Mouse (Mus musculus) gastrocnemius, postnatal 10 days (tissue): ENCODE measurements around the gene Phf11b. TPM values are rescaled to one million over a fixed set of nuclear protein-coding genes. Genes with fewer than 3 reads are reported as not detected.
"Not testable (repeated sequence)": the region's sequence is repeated elsewhere in the genome, so short reads cannot be mapped to it uniquely, and the experiment has no call there.

Experiments
- DNase-seq: peaks from one replicate; pipeline ENCODE4 v3.0.0; 2021; ENCODE audit warnings: mixed read lengths
- long read RNA-seq, 2 experiments: library from polyadenylated mRNA; stranded (forward); transcript quantifications; one replicate each; pipeline ENCODE4 v2.0.0; 2021
- total RNA-seq, 2 experiments: library from RNA; stranded (reverse); gene quantifications; 2 replicates each; pipeline ENCODE4 v1.2.3; 2021

Gene Phf11b
- under 1 TPM in 1 of 2 experiments, not detected in 1; 0.28 TPM for total RNA-seq
- long read RNA-seq, experiment 1, result 0 reads
- long read RNA-seq, experiment 2, result 0 reads

GRCm38 (mm10) chr14:59341189-59341588, at the start of gene Phf11b:
Phf11b (minus strand) TSS chr14:59341351.
- not testable (repeated sequence) for DNase-seq

- DNase-seq, result not testable (repeated sequence)
Observed at GRCm38 (mm10) chr14:59390181-59390580, 49.0 kb upstream of the Phf11b start.

- no peak for DNase-seq
Observed at GRCm38 (mm10) chr14:59389532-59389931, 48.4 kb upstream of the Phf11b start.

GRCm38 (mm10) chr14:59370348-59371068, 29.4 kb upstream of the Phf11b start:
- DNase-seq, result no peak

GRCm38 (mm10) chr14:59366386-59367105, 25.4 kb upstream of the Phf11b start:
- DNase-seq, result no peak

- peak; percentile 11 for DNase-seq
Observed at GRCm38 (mm10) chr14:59365244-59365644, 24.1 kb upstream of the Phf11b start, which contains the start of gene Phf11d. Phf11d (minus strand) TSS chr14:59365470.

- no peak for DNase-seq
Observed at GRCm38 (mm10) chr14:59339541-59339940, 1.6 kb downstream of the Phf11b start.

- not testable (repeated sequence) for DNase-seq
Observed at GRCm38 (mm10) chr14:59336056-59336455, 5.1 kb downstream of the Phf11b start.

GRCm38 (mm10) chr14:59330499-59330898, 10.7 kb downstream of the Phf11b start:
- DNase-seq, result peak; percentile 4

- DNase-seq, result not testable (repeated sequence)
Observed at GRCm38 (mm10) chr14:59319970-59320369, 21.2 kb downstream of the Phf11b start.

- not testable (repeated sequence) for DNase-seq
Observed at GRCm38 (mm10) chr14:59319036-59319435, 22.1 kb downstream of the Phf11b start.

- not testable (repeated sequence) for DNase-seq
Observed at GRCm38 (mm10) chr14:59297391-59297790, 43.8 kb downstream of the Phf11b start, which contains the start of gene Phf11a. Phf11a (minus strand) TSS chr14:59297522.

GRCm38 (mm10) chr14:59291769-59292168, 49.4 kb downstream of the Phf11b start:
- not testable (repeated sequence) for DNase-seq

GRCm38 (mm10) chr14:59274961-59275360, 66.2 kb downstream of the Phf11b start:
- DNase-seq, result not testable (repeated sequence)

Other genes with a start within 250 kb of the Phf11b start
- gene 1700129C05Rik, start 198.5 kb downstream of the Phf11b start, total RNA-seq, result not detected
- gene Gm5142, start 162.6 kb downstream of the Phf11b start, total RNA-seq, result not detected
- 10 to 100 TPM; 14.4 to 18.3 TPM for gene Rcbtb1, start 140.1 kb downstream of the Phf11b start, total RNA-seq
- not detected for gene Gm6904, start 81.1 kb downstream of the Phf11b start, total RNA-seq
- not detected for gene Phf11a, start 43.8 kb downstream of the Phf11b start, total RNA-seq
- gene Phf11d, start 24.1 kb upstream of the Phf11b start, total RNA-seq, result 1 to 10 TPM; 1.6 to 2.2 TPM
- gene Phf11c, start 54.0 kb upstream of the Phf11b start, total RNA-seq, result under 1 TPM; 0.42 to 0.52 TPM
- gene Setdb2, start 99.5 kb upstream of the Phf11b start, total RNA-seq, result 1 to 10 TPM; 5.5 to 6.8 TPM
- 10 to 100 TPM; 14.0 to 16.6 TPM for gene Cab39l, start 99.6 kb upstream of the Phf11b start, total RNA-seq